Mouse (Mus musculus) MEL (cell line): Measurements from ENCODE around the gene Bcl3.

ENCODE experiments used
- CHD1 ChIP-seq: IDR thresholded peaks from 2 replicates; pipeline ENCODE4 v1.6.1; 2012; ENCODE audit warnings: low read depth, mild to moderate bottlenecking, inconsistent platforms, low read length, improper control_type of control experiment
- CHD2 ChIP-seq: IDR thresholded peaks from 2 replicates; pipeline ENCODE4 v1.6.1; 2011; ENCODE audit warnings: low read length, improper control_type of control experiment
- CTCF ChIP-seq, 3 experiments: IDR thresholded peaks in 2 of 3; conservative IDR thresholded peaks in 1 of 3; 2 replicates each; pipeline ENCODE4 v1.5.1; 2011 to 2012; ENCODE audit warnings: low read length in 3 of 3, low read depth in 2 of 3, mild to moderate bottlenecking in 2 of 3, improper control_type of control experiment in 1 of 3, inconsistent platforms in 1 of 3, mixed read lengths in 1 of 3, moderate library complexity in 1 of 3; ENCODE audit not compliant: control insufficient read depth in 1 of 3, insufficient read depth in 1 of 3, poor library complexity in 1 of 3, severe bottlenecking in 1 of 3
- ELF1 ChIP-seq: IDR thresholded peaks from 2 replicates; pipeline ENCODE4 v1.6.1; 2014; ENCODE audit warnings: low read depth, mild to moderate bottlenecking, inconsistent platforms, low read length, improper control_type of control experiment, moderate library complexity
- GATA1 ChIP-seq: IDR thresholded peaks from 2 replicates; pipeline ENCODE4 v1.6.1; 2011; ENCODE audit warnings: low read depth, low read length, improper control_type of control experiment
- MEF2A ChIP-seq: IDR thresholded peaks from 2 replicates; pipeline ENCODE4 v1.6.1; 2014; ENCODE audit warnings: low read depth, mild to moderate bottlenecking, inconsistent platforms, low read length, improper control_type of control experiment; ENCODE audit not compliant: poor library complexity, insufficient replicate concordance, severe bottlenecking; ENCODE audit errors: extremely low read depth
- POLR2A ChIP-seq, 2 experiments: IDR thresholded peaks; 2 replicates each; pipeline ENCODE4 v1.6.1; 2011 to 2012; ENCODE audit warnings: low read length in 2 of 2, mild to moderate bottlenecking in 2 of 2, control low read depth in 1 of 2, improper control_type of control experiment in 1 of 2, low read depth in 1 of 2, moderate library complexity in 1 of 2; ENCODE audit not compliant: control insufficient read depth in 1 of 2, insufficient read depth in 1 of 2, poor library complexity in 1 of 2
- POLR2AphosphoS2 ChIP-seq: IDR thresholded peaks from 2 replicates; pipeline ENCODE4 v1.6.1; 2011; ENCODE audit warnings: low read length, improper control_type of control experiment
- RAD21 ChIP-seq: IDR thresholded peaks from 2 replicates; pipeline ENCODE4 v1.6.1; 2011; ENCODE audit warnings: mild to moderate bottlenecking, low read depth, low read length, improper control_type of control experiment
- RCOR1 ChIP-seq: IDR thresholded peaks from 2 replicates; pipeline ENCODE4 v1.6.1; 2012; ENCODE audit warnings: low read depth, mild to moderate bottlenecking, inconsistent platforms, low read length, improper control_type of control experiment
- ZC3H11A ChIP-seq: IDR thresholded peaks from 2 replicates; pipeline ENCODE4 v1.6.1; 2012; ENCODE audit warnings: low read depth, mild to moderate bottlenecking, inconsistent platforms, low read length, improper control_type of control experiment
- ZKSCAN1 ChIP-seq: IDR thresholded peaks from 2 replicates; pipeline ENCODE4 v1.6.1; 2012; ENCODE audit warnings: low read depth, mild to moderate bottlenecking, inconsistent platforms, low read length, improper control_type of control experiment, moderate library complexity
- ZMIZ1 ChIP-seq: IDR thresholded peaks from 2 replicates; pipeline ENCODE4 v1.6.1; 2012; ENCODE audit warnings: low read depth, mild to moderate bottlenecking, inconsistent platforms, low read length, improper control_type of control experiment, moderate library complexity
- ZNF384 ChIP-seq: IDR thresholded peaks from 2 replicates; pipeline ENCODE4 v1.6.1; 2012; ENCODE audit warnings: low read depth, mild to moderate bottlenecking, inconsistent platforms, low read length, improper control_type of control experiment

DNA sequence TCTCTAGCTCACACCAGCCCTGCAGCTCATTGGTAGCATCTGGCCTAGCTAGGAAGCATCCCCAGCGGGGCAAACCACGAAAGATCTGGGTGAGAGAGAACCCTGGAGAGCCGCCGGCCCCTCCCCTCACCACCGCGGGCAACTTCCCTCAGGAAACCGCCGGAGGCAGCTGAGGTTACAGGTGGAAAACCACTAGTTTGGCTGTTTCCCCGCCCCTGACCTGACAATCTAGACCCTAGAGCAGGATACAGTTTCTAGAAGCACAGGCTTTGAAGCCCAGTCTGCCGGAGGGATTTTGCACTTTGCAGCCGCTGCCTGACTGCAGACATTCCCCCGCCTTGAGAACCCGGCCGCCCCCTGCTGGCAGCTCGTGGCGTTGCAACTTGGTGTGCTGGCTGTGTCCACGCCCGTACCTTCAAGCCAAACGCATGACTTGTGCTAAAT lies 32.6 kb downstream of the Bcl3 start:
- TF ChIP-seq RAD21: peak; percentile 68
- no peak for TF ChIP-seq ZKSCAN1
- no peak for TF ChIP-seq GATA1
- TF ChIP-seq POLR2A (IDR thresholded peaks at IDR 0.05; ENCODE audit: control insufficient read depth in 1 of 2, insufficient read depth in 1 of 2, low read depth in 1 of 2, low read length in 2 of 2, poor library complexity in 1 of 2): peak in 1 of 2 experiments; percentile 30; a peak in 1 of 4 replicates
- no peak for TF ChIP-seq CHD2
- TF ChIP-seq CTCF (IDR thresholded peaks at IDR 0.05 in 2 of 3, conservative IDR thresholded peaks at IDR 0.05 in 1 of 3; ENCODE audit: control insufficient read depth in 1 of 3, insufficient read depth in 1 of 3, low read depth in 2 of 3, low read length in 3 of 3, poor library complexity in 1 of 3, severe bottlenecking in 1 of 3): peak; percentile 92 to 97 (median 94)
- no peak for TF ChIP-seq MEF2A
- no peak for TF ChIP-seq POLR2AphosphoS2
- TF ChIP-seq CHD1: no peak
- TF ChIP-seq ZNF384: no peak
- TF ChIP-seq ZMIZ1: no peak
- TF ChIP-seq ZC3H11A: peak; percentile 62
- no peak for TF ChIP-seq RCOR1
- no peak for TF ChIP-seq ELF1
